Mouse (Mus musculus): ENCODE measurements at regions not wholly inside any gene's neighbourhood (a gene's known extent, or its start where the extent isn't known, plus 50 kb on each side); places are given as distances from the start of the nearest gene placed in this dataset.
"Not testable (repeated sequence)": the region's sequence is repeated elsewhere in the genome, so short reads cannot be mapped to it uniquely, and the experiment has no call there.

- DNase-seq (ENCODE audit: low spot score), result no peak
These were observed 50.6 kb upstream of the Ppp1r12a start for GRCm38 (mm10) chr10:108111398-108111797.

- DNase-seq (ENCODE audit: low spot score), result no peak
These were observed 51.1 kb upstream of the Ppp1r12a start for GRCm38 (mm10) chr10:108110891-108111290.

- no peak for DNase-seq (ENCODE audit: low spot score)
These were observed 51.8 kb upstream of the Ppp1r12a start for GRCm38 (mm10) chr10:108110197-108110596.

GRCm38 (mm10) chr10:108108500-108108899, 53.5 kb upstream of the Ppp1r12a start:
- not testable (repeated sequence) for DNase-seq (ENCODE audit: low spot score)

GRCm38 (mm10) chr10:108101521-108101920, 60.5 kb upstream of the Ppp1r12a start:
- DNase-seq (ENCODE audit: low spot score), result no peak

GRCm38 (mm10) chr10:108093043-108093442, 69.0 kb upstream of the Ppp1r12a start:
- no peak for DNase-seq (ENCODE audit: low spot score)

GRCm38 (mm10) chr10:108089375-108089981, 72.5 kb upstream of the Ppp1r12a start:
- DNase-seq (ENCODE audit: low spot score), result no peak

- no peak for DNase-seq (ENCODE audit: low spot score)
These were observed 73.1 kb upstream of the Ppp1r12a start for GRCm38 (mm10) chr10:108088883-108089282.

GRCm38 (mm10) chr10:108088209-108088608, 73.8 kb upstream of the Ppp1r12a start:
- no peak for DNase-seq (ENCODE audit: low spot score)

GRCm38 (mm10) chr10:108083220-108083619, 78.8 kb upstream of the Ppp1r12a start:
- no peak for DNase-seq (ENCODE audit: low spot score)

- no peak for DNase-seq (ENCODE audit: low spot score)
These were observed 86.8 kb upstream of the Ppp1r12a start for GRCm38 (mm10) chr10:108075144-108075543.

- no peak for DNase-seq (ENCODE audit: low spot score)
These were observed 88.2 kb upstream of the Ppp1r12a start for GRCm38 (mm10) chr10:108073828-108074227.

- no peak for DNase-seq (ENCODE audit: low spot score)
These were observed 89.8 kb upstream of the Ppp1r12a start for GRCm38 (mm10) chr10:108072211-108072610.

- no peak for DNase-seq (ENCODE audit: low spot score)
These were observed 90.6 kb upstream of the Ppp1r12a start for GRCm38 (mm10) chr10:108071424-108071823.

GRCm38 (mm10) chr10:108067723-108068122, 94.3 kb upstream of the Ppp1r12a start:
- DNase-seq (ENCODE audit: low spot score), result no peak

- no peak for DNase-seq (ENCODE audit: low spot score)
These were observed 95.8 kb upstream of the Ppp1r12a start for GRCm38 (mm10) chr10:108066241-108066640.

- DNase-seq (ENCODE audit: low spot score), result no peak
These were observed 100.1 kb upstream of the Ppp1r12a start for GRCm38 (mm10) chr10:108061813-108062435.

- no peak for DNase-seq (ENCODE audit: low spot score)
These were observed 101.4 kb upstream of the Ppp1r12a start for GRCm38 (mm10) chr10:108060554-108060953.

- no peak for DNase-seq (ENCODE audit: low spot score)
These were observed 110.4 kb upstream of the Ppp1r12a start for GRCm38 (mm10) chr10:108051637-108052036.

- no peak for DNase-seq (ENCODE audit: low spot score)
These were observed 113.6 kb upstream of the Ppp1r12a start for GRCm38 (mm10) chr10:108048426-108048825.

GRCm38 (mm10) chr10:108043519-108043918, 118.5 kb upstream of the Ppp1r12a start:
- DNase-seq (ENCODE audit: low spot score), result no peak

- no peak for DNase-seq (ENCODE audit: low spot score)
These were observed 122.0 kb upstream of the Ppp1r12a start for GRCm38 (mm10) chr10:108040027-108040426.

- DNase-seq (ENCODE audit: low spot score), result no peak
These were observed 124.7 kb upstream of the Otogl start for GRCm38 (mm10) chr10:108036486-108037109.

Data from spleen, adult 12 weeks (tissue).